Mouse (Mus musculus) myocyte (in vitro differentiated cells): ENCODE measurements around the gene Reep6. TPM values are rescaled to one million over a fixed set of nuclear protein-coding genes. Genes with fewer than 3 reads are reported as not detected.

Source experiments
- H3K27me3 ChIP-seq: one replicate; pipeline ENCODE4 v1.6.1; 2011; ENCODE audit not compliant: control insufficient read depth, insufficient read depth, insufficient read length
- H3K36me3 ChIP-seq: one replicate; pipeline ENCODE4 v1.6.1; 2011; ENCODE audit not compliant: control insufficient read depth, insufficient read depth
- H3K4me2 ChIP-seq: one replicate; pipeline ENCODE4 v1.6.1; 2011; ENCODE audit warnings: low read depth, control low read depth
- H3K4me3 ChIP-seq: one replicate; pipeline ENCODE4 v1.5.1; 2011; ENCODE audit warnings: mild to moderate bottlenecking, control low read depth, moderate library complexity
- H3K79me2 ChIP-seq: one replicate; pipeline ENCODE4 v1.6.1; 2011; ENCODE audit not compliant: control insufficient read depth, insufficient read depth
- H3ac ChIP-seq: one replicate; pipeline ENCODE4 v1.6.1; 2011; ENCODE audit not compliant: control insufficient read depth, insufficient read length
- CEBPB ChIP-seq: IDR thresholded peaks from 2 replicates; pipeline ENCODE4 v1.6.1; 2011; ENCODE audit warnings: mild to moderate bottlenecking, moderate library complexity; ENCODE audit not compliant: poor library complexity, insufficient read depth, severe bottlenecking
- E2F4 ChIP-seq: IDR thresholded peaks from one replicate; pipeline ENCODE4 v1.6.1; 2011; ENCODE audit warnings: mild to moderate bottlenecking, control low read depth, moderate library complexity; ENCODE audit not compliant: insufficient read depth
- MAX ChIP-seq: IDR thresholded peaks from one replicate; pipeline ENCODE4 v1.6.1; 2011; ENCODE audit warnings: low read depth, mild to moderate bottlenecking, control low read depth
- MYOD1 ChIP-seq, 3 experiments: IDR thresholded peaks; one replicate each; pipeline ENCODE4 v1.6.1; 2011; ENCODE audit warnings: control low read depth in 2 of 3, low read depth in 2 of 3, mild to moderate bottlenecking in 2 of 3, moderate library complexity in 1 of 3; ENCODE audit not compliant: insufficient read length in 2 of 3, control insufficient read depth in 1 of 3
- MYOG ChIP-seq, 3 experiments: IDR thresholded peaks; one replicate each; pipeline ENCODE4 v1.6.1; 2011; ENCODE audit warnings: control low read depth in 2 of 3, low read depth in 2 of 3, mild to moderate bottlenecking in 2 of 3; ENCODE audit not compliant: insufficient read length in 2 of 3, control insufficient read depth in 1 of 3, insufficient read depth in 1 of 3
- POLR2A ChIP-seq: IDR thresholded peaks from one replicate; pipeline ENCODE4 v1.6.1; 2011; ENCODE audit warnings: low read depth, mild to moderate bottlenecking, control low read depth, moderate library complexity; ENCODE audit not compliant: insufficient read length
- POLR2AphosphoS2 ChIP-seq: IDR thresholded peaks from one replicate; pipeline ENCODE4 v1.6.1; 2011; ENCODE audit warnings: low read depth, control low read depth; ENCODE audit not compliant: insufficient read length
- REST ChIP-seq: IDR thresholded peaks from one replicate; pipeline ENCODE4 v1.6.1; 2011; ENCODE audit warnings: mild to moderate bottlenecking, control low read depth, moderate library complexity; ENCODE audit not compliant: insufficient read depth, insufficient read length
- SRF ChIP-seq: IDR thresholded peaks from one replicate; pipeline ENCODE4 v1.6.1; 2011; ENCODE audit warnings: low read depth; ENCODE audit not compliant: control insufficient read depth, insufficient read length
- TCF12 ChIP-seq: IDR thresholded peaks from one replicate; pipeline ENCODE4 v1.6.1; 2011; ENCODE audit warnings: mild to moderate bottlenecking, control low read depth; ENCODE audit not compliant: poor library complexity, insufficient read depth, severe bottlenecking
- TCF3 ChIP-seq: IDR thresholded peaks from one replicate; pipeline ENCODE4 v1.6.1; 2011; ENCODE audit warnings: low read depth, control low read depth; ENCODE audit not compliant: insufficient read length
- USF1 ChIP-seq: IDR thresholded peaks from one replicate; pipeline ENCODE4 v1.6.1; 2011; ENCODE audit warnings: low read depth, mild to moderate bottlenecking, control low read depth, moderate library complexity
- polyA plus RNA-seq: library from polyadenylated mRNA; unstranded; fragments of >200 nt; fragmentation: generic; extraction: Trizol; gene quantifications from one replicate; pipeline ENCODE4 v1.2.1, GENCODE M21; 2012; ENCODE audit warnings: missing spikeins

Gene Reep6
- polyA plus RNA-seq = 25.7 TPM

- Histone ChIP-seq H3K4me2 (peak within 1 kb of the TSS; percentile 98), H3K36me3 (no peaks in the 10 kb centered on the region), H3K79me2 (no peaks in the 10 kb centered on the region), H3ac (peak within 1 kb of the TSS; percentile 12), H3K4me3 (peak within 1 kb of the TSS; percentile 24), H3K27me3 (no peaks in the 10 kb centered on the region)
- TF ChIP-seq SRF (peak; percentile 18), TCF3 (no peak)
Measured at GRCm38 (mm10) chr10:80329273-80330081, at the start of gene Reep6, which contains the start of gene Pcsk4. Gene Reep6, plus strand, starts transcription at chr10:80329953. Gene Pcsk4, minus strand, starts transcription at chr10:80329498.

GRCm38 (mm10) chr10:80281304-80281703 lies 48.4 kb upstream of the Reep6 start:
- H3K4me3 ChIP-seq = no peak overlapping the region
- TF ChIP-seq POLR2A = no peak
- TF ChIP-seq TCF12 = no peak
- TF ChIP-seq MAX = no peak
- TF ChIP-seq USF1 = no peak
- TF ChIP-seq SRF = no peak
- no peak for TF ChIP-seq MYOD1 (IDR thresholded peaks at IDR 0.05; ENCODE audit: control insufficient read depth in 1 of 3, insufficient read length in 2 of 3, low read depth in 2 of 3)
- no peak for TF ChIP-seq REST
- TF ChIP-seq E2F4 = no peak
- TF ChIP-seq CEBPB = no peak
- TF ChIP-seq POLR2AphosphoS2 = no peak
- TF ChIP-seq TCF3 = no peak
- no peak for TF ChIP-seq MYOG (IDR thresholded peaks at IDR 0.05; ENCODE audit: control insufficient read depth in 1 of 3, insufficient read depth in 1 of 3, insufficient read length in 2 of 3, low read depth in 2 of 3)

GRCm38 (mm10) chr10:80281921-80282371 lies 47.8 kb upstream of the Reep6 start:
- Histone ChIP-seq H3K36me3 (peaks cover 31% of the 10 kb centered on the region), H3ac (no peak overlapping the region), H3K27me3 (no peaks in the 10 kb centered on the region), H3K4me2 (no peak overlapping the region), H3K4me3 (no peak overlapping the region), H3K79me2 (no peaks in the 10 kb centered on the region)
- TF ChIP-seq MAX (no peak), POLR2AphosphoS2 (no peak), SRF (no peak), TCF12 (no peak), USF1 (no peak), CEBPB (no peak)

More at GRCm38 (mm10) chr10:80281304-80281703, 48.4 kb upstream of the Reep6 start:
- Histone ChIP-seq H3K27me3 (no peaks in the 10 kb centered on the region), H3K36me3 (peaks cover 35% of the 10 kb centered on the region), H3K79me2 (no peaks in the 10 kb centered on the region), H3ac (no peak overlapping the region), H3K4me2 (no peak overlapping the region)

- H3K4me2 ChIP-seq = no peak overlapping the region
Measured at GRCm38 (mm10) chr10:80282481-80283441, 47.0 kb upstream of the Reep6 start.

More at GRCm38 (mm10) chr10:80282481-80283441, 47.0 kb upstream of the Reep6 start:
- Histone ChIP-seq H3K79me2 (no peaks in the 10 kb centered on the region), H3K4me3 (no peak overlapping the region), H3ac (no peak overlapping the region), H3K36me3 (peaks cover 26% of the 10 kb centered on the region), H3K27me3 (no peaks in the 10 kb centered on the region)
- TF ChIP-seq POLR2AphosphoS2 (peak; percentile 24), MYOD1 (IDR thresholded peaks at IDR 0.05; ENCODE audit: control insufficient read depth in 1 of 3, insufficient read length in 2 of 3, low read depth in 2 of 3) (no peak)
